Mouse (Mus musculus): Measurements from ENCODE around the gene Ormdl3. TPM values are rescaled to one million over a fixed set of nuclear protein-coding genes. Genes with fewer than 3 reads are reported as not detected.

The Ormdl3 gene
- polyA plus RNA-seq, 1 experiment from 2014 or later = 77.3 TPM

- Histone ChIP-seq H3K9ac (no peak overlapping the region), H3K4me3 (no peak overlapping the region), H3K27me3 (peaks cover 83% of the 10 kb centered on the region), H3K9me3 (replicated peaks) (no peaks in the 10 kb centered on the region), H3K4me2 (no peak overlapping the region), H3K4me1 (peaks cover 14% of the 10 kb centered on the region), H3K27ac (no peak overlapping the region), H3K36me3 (ENCODE audit: poor library complexity, severe bottlenecking) (no peaks in the 10 kb centered on the region)
- no peak for ATAC-seq
- WGBS = 46% methylated on average over 12 of the region's 12 CpGs
Measured at GRCm38 (mm10) chr11:98546529-98547307, 40.5 kb downstream of the Ormdl3 start.

GRCm38 (mm10) chr11:98545711-98546231 lies 41.4 kb downstream of the Ormdl3 start, which contains the start of gene Ikzf3:
Gene Ikzf3, minus strand, starts transcription at chr11:98546031.
- no peak within 1 kb of the TSS for H3K27ac ChIP-seq
- under 1% methylated on average over 57 of the region's 58 CpGs for WGBS
- ATAC-seq = no peak
- no peaks in the 10 kb centered on the region for H3K9me3 ChIP-seq (replicated peaks)
- H3K36me3 ChIP-seq (ENCODE audit: poor library complexity, severe bottlenecking) = no peaks in the 10 kb centered on the region
- H3K4me3 ChIP-seq = peak within 1 kb of the TSS; percentile 44
- peak within 1 kb of the TSS; percentile 48 for H3K9ac ChIP-seq
- H3K4me1 ChIP-seq = peaks cover 10% of the 10 kb centered on the region; the same call in 1 of the 2 replicates
- H3K27me3 ChIP-seq = peaks cover 91% of the 10 kb centered on the region
- peak within 1 kb of the TSS; percentile 75 for H3K4me2 ChIP-seq

GRCm38 (mm10) chr11:98544890-98545677 lies 42.1 kb downstream of the Ormdl3 start:
- Histone ChIP-seq H3K4me3 (peak overlapping the region; percentile 44), H3K4me1 (peaks cover 8% of the 10 kb centered on the region; the same call in 1 of the 2 replicates), H3K9me3 (replicated peaks) (no peaks in the 10 kb centered on the region), H3K36me3 (ENCODE audit: poor library complexity, severe bottlenecking) (no peaks in the 10 kb centered on the region), H3K27me3 (peaks cover 86% of the 10 kb centered on the region), H3K4me2 (peak overlapping the region; percentile 75), H3K27ac (no peak overlapping the region), H3K9ac (peak overlapping the region; percentile 48; the same call in 1 of the 2 replicates)
- ATAC-seq = no peak
- 3% methylated on average over 16 of the region's 16 CpGs for WGBS

GRCm38 (mm10) chr11:98543414-98543813 lies 43.8 kb downstream of the Ormdl3 start:
- ATAC-seq = no peak
- Histone ChIP-seq H3K36me3 (ENCODE audit: poor library complexity, severe bottlenecking) (no peaks in the 10 kb centered on the region), H3K4me3 (no peak overlapping the region), H3K27me3 (peaks cover 70% of the 10 kb centered on the region), H3K27ac (no peak overlapping the region), H3K4me2 (no peak overlapping the region), H3K9ac (no peak overlapping the region), H3K4me1 (peaks cover 8% of the 10 kb centered on the region; the same call in 1 of the 2 replicates), H3K9me3 (replicated peaks) (peaks cover 5% of the 10 kb centered on the region; the same call in 1 of the 2 replicates)
- 86% methylated on average over 1 of the region's 1 CpGs for WGBS

- 72% methylated on average over 8 of the region's 8 CpGs for WGBS
- ATAC-seq = no peak
- Histone ChIP-seq H3K4me1 (peaks cover 8% of the 10 kb centered on the region; the same call in 1 of the 2 replicates), H3K9me3 (replicated peaks) (peaks cover 5% of the 10 kb centered on the region; the same call in 1 of the 2 replicates), H3K4me3 (no peak overlapping the region), H3K27ac (no peak overlapping the region), H3K36me3 (ENCODE audit: poor library complexity, severe bottlenecking) (no peaks in the 10 kb centered on the region), H3K4me2 (no peak overlapping the region), H3K9ac (no peak overlapping the region), H3K27me3 (peaks cover 61% of the 10 kb centered on the region)
Measured at GRCm38 (mm10) chr11:98542553-98542952, 44.6 kb downstream of the Ormdl3 start.

GRCm38 (mm10) chr11:98540319-98540718 lies 46.8 kb downstream of the Ormdl3 start:
- Histone ChIP-seq H3K36me3 (ENCODE audit: poor library complexity, severe bottlenecking) (no peaks in the 10 kb centered on the region), H3K4me1 (peaks cover 2% of the 10 kb centered on the region; the same call in 1 of the 2 replicates), H3K4me3 (no peak overlapping the region), H3K27ac (no peak overlapping the region), H3K9me3 (replicated peaks) (peaks cover 5% of the 10 kb centered on the region; the same call in 1 of the 2 replicates), H3K4me2 (no peak overlapping the region), H3K27me3 (peaks cover 39% of the 10 kb centered on the region), H3K9ac (no peak overlapping the region)
- no peak for ATAC-seq
- WGBS = 85% methylated on average over 5 of the region's 5 CpGs

- H3K27ac ChIP-seq = no peak overlapping the region
- H3K4me2 ChIP-seq = no peak overlapping the region
- H3K9me3 ChIP-seq (replicated peaks) = peaks cover 5% of the 10 kb centered on the region; the same call in 1 of the 2 replicates
- no peaks in the 10 kb centered on the region for H3K4me1 ChIP-seq
- ATAC-seq = no peak
- no peak overlapping the region for H3K4me3 ChIP-seq
- H3K9ac ChIP-seq = no peak overlapping the region
- peaks cover 24% of the 10 kb centered on the region for H3K27me3 ChIP-seq
- no peaks in the 10 kb centered on the region for H3K36me3 ChIP-seq (ENCODE audit: poor library complexity, severe bottlenecking)
Measured at GRCm38 (mm10) chr11:98537480-98538034, 49.6 kb downstream of the Ormdl3 start.

Other genes with a start within 250 kb of the Ormdl3 start
- 14.6 and 20.0 TPM in 2 replicates for gene Ppp1r1b, start 239.0 kb downstream of the Ormdl3 start, polyA plus RNA-seq (2015; fragmentation: Nextera tagmentation; extraction: Ambion mirVana)
- 44.0 and 45.5 TPM in 2 replicates for gene Stard3, start 229.0 kb downstream of the Ormdl3 start, polyA plus RNA-seq (2015; fragmentation: Nextera tagmentation; extraction: Ambion mirVana)
- 0.18 and 0.19 TPM in 2 replicates for gene Tcap, start 203.6 kb downstream of the Ormdl3 start, polyA plus RNA-seq (2015; fragmentation: Nextera tagmentation; extraction: Ambion mirVana)
- 0.35 TPM in 1 of 2 replicates, not detected in the other for gene Pnmt, start 200.9 kb downstream of the Ormdl3 start, polyA plus RNA-seq (2015; fragmentation: Nextera tagmentation; extraction: Ambion mirVana)
- 6.7 and 9.2 TPM in 2 replicates for gene Pgap3, start 186.9 kb downstream of the Ormdl3 start, polyA plus RNA-seq (2015; fragmentation: Nextera tagmentation; extraction: Ambion mirVana)
- gene Erbb2, start 174.9 kb downstream of the Ormdl3 start, polyA plus RNA-seq (2015; fragmentation: Nextera tagmentation; extraction: Ambion mirVana) = 6.7 and 7.4 TPM in 2 replicates
- 208 and 237 TPM in 2 replicates for gene Mien1, start 148.4 kb downstream of the Ormdl3 start, polyA plus RNA-seq (2015; fragmentation: Nextera tagmentation; extraction: Ambion mirVana)
- gene Grb7, start 141.0 kb downstream of the Ormdl3 start, polyA plus RNA-seq (2015; fragmentation: Nextera tagmentation; extraction: Ambion mirVana) = 0.21 and 0.35 TPM in 2 replicates
- not detected in 2 replicates for gene Ikzf3, start 41.3 kb downstream of the Ormdl3 start, polyA plus RNA-seq (2015; fragmentation: Nextera tagmentation; extraction: Ambion mirVana)
- gene Zpbp2, start 36.3 kb downstream of the Ormdl3 start, polyA plus RNA-seq (2015; fragmentation: Nextera tagmentation; extraction: Ambion mirVana) = not detected in 2 replicates
- gene Lrrc3c, start 10.9 kb upstream of the Ormdl3 start, polyA plus RNA-seq (2015; fragmentation: Nextera tagmentation; extraction: Ambion mirVana) = not detected in 2 replicates
- 1.2 and 1.3 TPM in 2 replicates for gene Gm12355, start 38.3 kb upstream of the Ormdl3 start, polyA plus RNA-seq (2015; fragmentation: Nextera tagmentation; extraction: Ambion mirVana)
- not detected in 2 replicates for gene Gsdma3, start 39.0 kb upstream of the Ormdl3 start, polyA plus RNA-seq (2015; fragmentation: Nextera tagmentation; extraction: Ambion mirVana)
- not detected in 2 replicates for gene Gsdma2, start 59.4 kb upstream of the Ormdl3 start, polyA plus RNA-seq (2015; fragmentation: Nextera tagmentation; extraction: Ambion mirVana)
- not detected in 2 replicates for gene Gsdma, start 77.0 kb upstream of the Ormdl3 start, polyA plus RNA-seq (2015; fragmentation: Nextera tagmentation; extraction: Ambion mirVana)
- 187 and 198 TPM in 2 replicates for gene Psmd3, start 95.2 kb upstream of the Ormdl3 start, polyA plus RNA-seq (2015; fragmentation: Nextera tagmentation; extraction: Ambion mirVana)
- 0.12 TPM in 1 of 2 replicates, not detected in the other for gene Csf3, start 113.9 kb upstream of the Ormdl3 start, polyA plus RNA-seq (2015; fragmentation: Nextera tagmentation; extraction: Ambion mirVana)
- gene Med24, start 142.1 kb upstream of the Ormdl3 start, polyA plus RNA-seq (2015; fragmentation: Nextera tagmentation; extraction: Ambion mirVana) = 79.0 and 86.0 TPM in 2 replicates
- 93.5 and 95.2 TPM in 2 replicates for gene Thra, start 153.3 kb upstream of the Ormdl3 start, polyA plus RNA-seq (2015; fragmentation: Nextera tagmentation; extraction: Ambion mirVana)
- gene Nr1d1, start 188.0 kb upstream of the Ormdl3 start, polyA plus RNA-seq (2015; fragmentation: Nextera tagmentation; extraction: Ambion mirVana) = 2.1 and 2.3 TPM in 2 replicates
- 31.3 and 32.9 TPM in 2 replicates for gene Msl1, start 208.1 kb upstream of the Ormdl3 start, polyA plus RNA-seq (2015; fragmentation: Nextera tagmentation; extraction: Ambion mirVana)
- 46.4 and 51.1 TPM in 2 replicates for gene Casc3, start 217.5 kb upstream of the Ormdl3 start, polyA plus RNA-seq (2015; fragmentation: Nextera tagmentation; extraction: Ambion mirVana)
- 2.4 and 3.0 TPM in 2 replicates for gene Rapgefl1, start 249.4 kb upstream of the Ormdl3 start, polyA plus RNA-seq (2015; fragmentation: Nextera tagmentation; extraction: Ambion mirVana)

Data from forebrain, embryonic 13.5 days (tissue).